Mouse (Mus musculus) ES-Bruce4 (cell line): Measurements from ENCODE around the gene Cbx5.

ENCODE experiments used
- CTCF ChIP-seq: IDR thresholded peaks from one replicate; pipeline ENCODE4 v1.8.1; 2011; ENCODE audit warnings: low read depth, low read length
- POLR2A ChIP-seq: IDR thresholded peaks from one replicate; pipeline ENCODE4 v1.8.1; 2011; ENCODE audit warnings: low read length; ENCODE audit not compliant: insufficient read depth

DNA sequence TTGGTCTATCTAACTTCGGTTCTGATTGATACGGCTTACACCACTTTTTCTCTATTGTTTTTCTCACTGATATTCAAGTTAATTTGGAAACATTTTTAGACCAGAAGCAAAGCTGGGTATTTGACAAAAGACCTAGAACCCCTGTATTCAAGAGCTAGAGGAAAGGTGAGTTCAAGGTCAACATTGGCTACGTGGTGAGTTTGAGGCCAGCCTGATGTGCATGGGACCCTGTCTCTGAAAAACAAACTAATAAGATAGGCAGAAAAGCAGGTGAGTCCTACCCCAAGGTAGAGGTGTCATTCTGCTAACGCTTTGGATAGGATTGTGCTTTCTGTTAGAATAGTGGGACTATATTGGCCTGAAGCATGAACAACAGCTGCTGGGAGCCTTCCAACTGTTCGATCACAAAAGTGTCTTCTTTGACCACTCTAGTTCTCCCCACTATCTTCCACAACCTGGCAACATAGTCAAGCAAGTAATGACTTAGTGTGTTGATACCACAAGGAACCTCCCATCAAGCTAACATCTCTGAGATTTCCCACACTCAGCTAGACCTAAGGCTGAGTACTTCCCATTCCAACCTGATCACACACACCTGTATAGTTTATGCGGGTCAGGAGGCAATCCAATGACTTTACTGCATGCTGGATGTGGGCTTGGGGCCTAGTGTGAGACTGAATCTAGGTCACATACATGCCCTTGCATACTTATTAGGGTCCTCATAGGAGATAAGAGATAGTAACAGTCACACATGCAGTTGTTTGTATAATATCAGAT is 16.8 kb upstream of the Cbx5 start:
- TF ChIP-seq CTCF (no peak), POLR2A (no peak)
